1 mouse cellular context compared by ENCODE assay signal in the genomic region with DNA sequence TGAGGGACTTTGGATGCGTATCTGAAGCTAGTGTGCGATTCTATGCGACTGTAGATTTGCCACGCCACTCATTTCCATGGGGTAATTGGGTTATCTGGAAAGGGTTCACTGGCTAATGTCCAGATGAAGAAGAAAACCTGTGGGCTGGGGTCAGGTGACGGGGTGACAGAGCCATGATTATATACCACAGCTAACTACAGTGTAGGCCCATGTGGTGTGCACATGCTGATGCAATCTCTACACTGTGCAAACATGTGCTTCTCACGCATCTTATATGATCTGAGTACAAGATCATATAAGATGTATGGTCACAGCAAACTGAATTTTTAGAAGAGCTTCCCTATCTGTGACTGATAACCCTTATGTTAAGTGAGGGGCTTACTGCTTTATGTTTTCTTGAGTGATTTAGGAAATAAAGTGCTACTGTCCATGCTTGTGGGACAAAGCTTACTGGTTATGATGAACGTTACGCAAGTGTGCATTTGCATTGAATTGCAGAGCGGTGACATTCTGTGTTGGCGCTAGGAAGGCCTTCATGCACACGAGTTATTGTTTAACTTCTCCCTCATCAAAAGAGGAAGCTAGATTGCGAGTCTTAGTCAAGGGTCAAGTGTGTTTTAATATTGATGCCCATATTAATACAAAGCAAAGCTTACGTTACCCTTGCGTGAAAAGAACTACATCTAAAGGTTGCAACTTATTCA.
TF ChIP-seq lines count a peak whose summit lies in the region.

No protein-coding gene starts in this region.

TF ChIP-seq in MEL, 35 proteins besides CTCF, POLR2A, EP300 and RAD21 (continued from another document):
- TF ChIP-seq RCOR1 (IDR thresholded peaks at IDR 0.05; ENCODE audit: low read depth, low read length): peak; percentile 7; the same call in 1 of the 2 replicates
- TF ChIP-seq MXI1 (IDR thresholded peaks at IDR 0.05; ENCODE audit: low read depth, low read length): peak; percentile 86
- no peak for TF ChIP-seq KAT2A (conservative IDR thresholded peaks at IDR 0.05; ENCODE audit: low read depth, low read length)
- TF ChIP-seq MAX (IDR thresholded peaks at IDR 0.05; ENCODE audit: low read length): peak; percentile 83
- peak; percentile 33; the same call in 1 of the 2 replicates for TF ChIP-seq SIN3A (IDR thresholded peaks at IDR 0.05; ENCODE audit: low read length)
